Mouse (Mus musculus) lung, adult 2 months (tissue): ENCODE data around the gene Pold4.
A peak's percentile ranks its signal among the peaks of the same experiment; 100 is the strongest.

Source experiments
- CTCF ChIP-seq: fragments of 200-500 bp; IDR thresholded peaks from 2 replicates; pipeline ENCODE4 v1.5.1; 2011; ENCODE audit warnings: mild to moderate bottlenecking, low read length, control low read depth; ENCODE audit not compliant: insufficient read depth
- POLR2A ChIP-seq: fragments of 200-500 bp; IDR thresholded peaks from 2 replicates; pipeline ENCODE4 v1.6.1; 2011; ENCODE audit warnings: low read depth, mild to moderate bottlenecking, control low read depth, low read length, borderline replicate concordance; ENCODE audit errors: extremely low read depth

GRCm38 (mm10) chr19:4232186-4232572, 480 bp downstream of the Pold4 start:
- no peak for TF ChIP-seq CTCF
- TF ChIP-seq POLR2A = peak; percentile 48; the same call in 1 of the 2 replicates
